Mouse (Mus musculus) limb, embryonic 13.5 days (tissue): ENCODE results near the gene Psma5. TPM values are rescaled to one million over a fixed set of nuclear protein-coding genes. Genes with fewer than 3 reads are reported as not detected.

Experiments
- ATAC-seq: fragments of 200-750 bp; cut with Nextera tagmentation; 2 replicates; pipeline ENCODE4 v1.8.0; 2017; ENCODE audit warnings: low read depth, moderate number of reproducible peaks, moderate TSS enrichment; ENCODE audit not compliant: low FRiP score
- H3K27ac ChIP-seq: fragments of 300-500 bp; sonication (generic); 2 replicates; pipeline ENCODE4 v1.5.1; 2015; ENCODE audit warnings: inconsistent platforms, mild to moderate bottlenecking, moderate library complexity
- H3K27me3 ChIP-seq: fragments of 300-500 bp; sonication (generic); 2 replicates; pipeline ENCODE4 v1.6.1; 2015; ENCODE audit warnings: mild to moderate bottlenecking, inconsistent platforms
- H3K36me3 ChIP-seq: fragments of 300-500 bp; sonication (generic); 2 replicates; pipeline ENCODE4 v1.6.1; 2015; ENCODE audit warnings: inconsistent platforms, mild to moderate bottlenecking, moderate library complexity
- H3K4me1 ChIP-seq: fragments of 300-500 bp; sonication (generic); 2 replicates; pipeline ENCODE4 v1.6.1; 2015; ENCODE audit warnings: inconsistent platforms
- H3K4me2 ChIP-seq: fragments of 300-500 bp; sonication (generic); replicated peaks from 2 replicates; pipeline ENCODE4 v1.6.1; 2015; ENCODE audit warnings: inconsistent platforms, mild to moderate bottlenecking, moderate library complexity
- H3K4me3 ChIP-seq: fragments of 300-500 bp; sonication (generic); 2 replicates; pipeline ENCODE4 v1.5.1; 2015; ENCODE audit warnings: moderate library complexity, mild to moderate bottlenecking, inconsistent platforms
- H3K9ac ChIP-seq: fragments of 300-500 bp; sonication (generic); 2 replicates; pipeline ENCODE4 v1.6.1; 2015; ENCODE audit warnings: mild to moderate bottlenecking, inconsistent platforms
- H3K9me3 ChIP-seq: fragments of 300-500 bp; sonication (generic); 2 replicates; pipeline ENCODE4 v1.6.1; 2016; ENCODE audit warnings: inconsistent platforms
- WGBS: fragments of 180-500 bp; shearing (Covaris S2); methylation state at CpG from one replicate; pipeline ENCODE4 v1.1.7; 2015; 5-methylcytosine and 5-hydroxymethylcytosine counted together
- polyA plus RNA-seq: library from polyadenylated mRNA; unstranded; fragments of >200 nt; fragmentation: Nextera tagmentation; extraction: Ambion mirVana; gene quantifications from 2 replicates; pipeline ENCODE4 v1.2.1, GENCODE M21; 2015

The Psma5 gene
- polyA plus RNA-seq, 1 experiment from 2014 or later: 318 TPM

DNA sequence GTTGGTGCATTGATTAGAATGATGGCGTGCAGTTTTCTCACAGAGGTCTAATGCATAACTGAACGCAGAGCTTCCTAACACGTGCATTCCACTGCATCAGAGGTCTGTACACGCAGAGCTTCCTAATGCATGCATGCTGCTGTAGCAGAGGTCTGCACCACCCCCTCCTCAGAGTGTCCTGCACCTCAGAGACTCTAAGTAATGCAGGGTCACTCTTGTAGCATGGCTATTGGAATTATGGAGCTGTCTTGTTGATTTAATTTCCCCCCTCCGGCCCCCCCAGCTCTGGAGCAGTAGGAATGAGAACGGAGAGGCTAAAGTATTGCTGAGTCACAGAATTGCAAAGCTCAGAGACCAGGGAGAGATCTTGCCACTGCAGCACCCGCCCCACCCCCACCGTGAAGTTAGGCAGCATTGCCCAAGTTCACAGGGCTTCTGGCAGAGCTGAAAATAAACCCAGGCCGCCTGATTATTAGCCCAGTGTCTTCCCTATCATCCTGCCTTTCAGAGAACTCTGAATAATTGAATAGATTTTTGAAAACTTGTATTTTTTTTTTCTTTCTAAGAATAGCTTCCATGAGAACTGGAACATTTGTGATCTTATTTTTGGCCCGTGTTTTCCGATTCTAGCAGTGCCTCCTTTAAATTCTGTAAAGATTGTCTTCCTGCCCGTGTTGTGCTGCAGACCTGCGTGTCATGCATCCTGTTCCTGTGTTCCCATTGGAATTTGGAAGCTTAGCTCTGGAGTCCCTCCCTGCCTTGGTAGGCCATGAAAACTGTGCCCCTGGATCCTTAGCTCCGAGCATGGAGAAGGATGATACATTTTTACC is 39.7 kb downstream of the Psma5 start:
- 17% methylated on average over 14 of the region's 14 CpGs for WGBS
- H3K4me1 ChIP-seq: peaks cover 44% of the 10 kb centered on the region
- H3K27ac ChIP-seq: peak overlapping the region; percentile 39; the same call in 1 of the 2 replicates
- no peaks in the 10 kb centered on the region for H3K27me3 ChIP-seq
- H3K9ac ChIP-seq: 0 out of 2 replicates have a peak overlapping the region, but pooled peaks have one; percentile 5
- no peak overlapping the region for H3K4me3 ChIP-seq
- peak overlapping the region; percentile 52 for H3K4me2 ChIP-seq
- ATAC-seq: peak; percentile 54; the same call in 1 of the 2 replicates
- peaks cover 2% of the 10 kb centered on the region; the same call in 1 of the 2 replicates for H3K36me3 ChIP-seq
- H3K9me3 ChIP-seq: no peaks in the 10 kb centered on the region; the same call in 1 of the 2 replicates

DNA sequence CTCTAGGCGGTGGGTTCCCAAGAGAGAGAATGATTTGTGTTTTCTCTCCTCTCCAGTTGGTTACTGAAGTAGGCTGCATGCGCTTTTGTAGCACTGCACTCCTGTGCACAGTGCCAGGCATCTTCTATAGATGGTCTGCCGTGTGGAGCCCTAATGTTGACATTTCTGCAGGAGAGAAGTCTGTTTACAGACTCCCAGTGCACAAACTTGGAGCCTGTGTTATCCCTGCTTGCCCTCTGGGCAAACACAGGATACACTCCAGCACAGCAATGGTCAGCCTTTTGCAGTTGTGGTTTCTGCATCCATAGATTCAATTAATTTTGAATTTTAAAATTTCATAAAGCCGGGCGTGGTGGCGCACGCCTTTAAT is 40.3 kb downstream of the Psma5 start:
- Histone ChIP-seq H3K27me3 (no peaks in the 10 kb centered on the region), H3K9ac (no peak overlapping the region), H3K9me3 (no peaks in the 10 kb centered on the region), H3K27ac (0 out of 2 replicates have a peak overlapping the region, but pooled peaks have one; percentile 39), H3K36me3 (peaks cover 2% of the 10 kb centered on the region; the same call in 1 of the 2 replicates), H3K4me1 (peaks cover 43% of the 10 kb centered on the region), H3K4me2 (0 out of 2 replicates have a peak overlapping the region, but pooled peaks have one; percentile 52), H3K4me3 (no peak overlapping the region)
- no peak for ATAC-seq
- WGBS: 70% methylated on average over 7 of the region's 7 CpGs

DNA sequence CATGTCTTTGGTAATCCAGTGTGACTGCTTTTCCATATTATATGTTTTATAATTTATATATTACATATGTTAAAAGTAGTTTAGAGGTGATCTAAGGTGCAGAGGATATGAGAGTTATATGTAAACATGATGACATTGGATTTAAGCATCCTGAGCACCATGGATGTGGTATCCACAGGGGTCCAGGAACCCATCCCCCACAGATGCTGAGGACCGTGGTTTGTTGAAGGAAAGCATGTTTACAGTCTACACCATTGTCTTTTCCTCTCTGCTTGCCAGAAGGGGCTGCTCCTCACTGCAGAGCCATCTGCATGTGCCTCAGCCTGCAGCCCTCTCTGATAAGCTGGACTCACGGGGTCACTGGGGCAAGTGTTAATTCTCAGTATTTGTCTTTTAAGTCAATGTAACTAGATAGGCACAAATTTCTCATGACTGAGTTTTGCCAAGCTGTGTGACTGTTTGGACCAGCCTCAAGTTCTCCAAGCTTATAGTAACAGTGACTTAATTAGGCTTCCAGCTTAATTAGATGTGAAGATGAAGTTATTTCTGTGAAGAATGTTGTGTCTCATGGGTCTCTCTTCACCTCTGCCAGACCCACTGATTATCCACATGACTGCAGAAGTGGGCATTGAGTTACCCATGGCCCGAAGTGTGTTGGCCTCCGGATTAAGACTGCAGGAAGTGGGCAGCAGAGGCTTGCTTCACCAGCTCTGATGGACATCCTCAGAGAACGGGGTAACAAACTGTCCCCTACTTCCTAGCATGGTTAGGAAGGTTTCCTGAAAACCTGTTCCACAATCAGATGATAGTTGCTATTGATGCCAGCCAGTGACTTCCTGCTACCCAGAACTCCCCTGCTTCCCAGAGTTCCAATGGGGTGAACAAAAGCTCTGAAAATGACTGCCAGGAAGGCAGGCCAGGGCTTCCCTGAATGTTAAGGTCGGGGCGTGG is 41.2 kb downstream of the Psma5 start:
- no peak overlapping the region for H3K9ac ChIP-seq
- WGBS: 66% methylated on average over 7 of the region's 7 CpGs

DNA sequence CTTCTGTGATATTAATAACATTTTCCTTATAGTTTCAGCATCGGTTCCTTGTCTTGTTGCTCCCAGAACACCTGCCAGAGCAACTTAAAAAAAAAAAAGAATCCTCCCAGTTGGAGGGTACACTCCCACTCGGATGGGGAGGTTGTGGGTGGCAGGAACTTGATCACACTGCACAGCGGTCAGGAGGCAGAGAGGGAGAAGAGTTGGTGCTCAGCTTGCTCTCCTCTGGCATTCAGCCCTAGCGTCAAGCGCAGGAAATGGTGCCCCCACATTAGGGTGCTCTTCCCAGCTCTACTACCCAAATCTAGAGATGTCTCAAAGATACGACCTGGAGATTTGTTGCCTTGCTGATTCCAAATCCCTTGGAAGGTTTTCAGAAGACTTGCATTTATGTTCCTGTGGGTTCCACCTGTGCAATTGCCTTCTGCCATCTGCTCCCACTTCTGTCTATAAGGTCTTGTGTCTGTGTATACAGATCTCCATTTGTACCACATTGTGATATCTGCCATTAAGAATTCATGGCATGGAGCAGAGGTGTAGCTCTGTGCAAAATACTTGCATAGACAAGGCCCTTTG is 43.8 kb downstream of the Psma5 start:
- Histone ChIP-seq H3K9me3 (no peaks in the 10 kb centered on the region), H3K9ac (no peak overlapping the region), H3K4me3 (no peak overlapping the region), H3K27ac (no peak overlapping the region), H3K4me2 (no peak overlapping the region), H3K36me3 (peaks cover 2% of the 10 kb centered on the region; the same call in 1 of the 2 replicates), H3K27me3 (no peaks in the 10 kb centered on the region), H3K4me1 (peaks cover 28% of the 10 kb centered on the region)
- 86% methylated on average over 6 of the region's 6 CpGs for WGBS
- ATAC-seq: no peak

More for the DNA sequence above, 41.2 kb downstream of the Psma5 start:
- Histone ChIP-seq H3K4me1 (peaks cover 43% of the 10 kb centered on the region), H3K9me3 (no peaks in the 10 kb centered on the region), H3K4me2 (no peak overlapping the region), H3K27me3 (no peaks in the 10 kb centered on the region), H3K4me3 (no peak overlapping the region), H3K36me3 (peaks cover 2% of the 10 kb centered on the region; the same call in 1 of the 2 replicates), H3K27ac (no peak overlapping the region)
- no peak for ATAC-seq

DNA sequence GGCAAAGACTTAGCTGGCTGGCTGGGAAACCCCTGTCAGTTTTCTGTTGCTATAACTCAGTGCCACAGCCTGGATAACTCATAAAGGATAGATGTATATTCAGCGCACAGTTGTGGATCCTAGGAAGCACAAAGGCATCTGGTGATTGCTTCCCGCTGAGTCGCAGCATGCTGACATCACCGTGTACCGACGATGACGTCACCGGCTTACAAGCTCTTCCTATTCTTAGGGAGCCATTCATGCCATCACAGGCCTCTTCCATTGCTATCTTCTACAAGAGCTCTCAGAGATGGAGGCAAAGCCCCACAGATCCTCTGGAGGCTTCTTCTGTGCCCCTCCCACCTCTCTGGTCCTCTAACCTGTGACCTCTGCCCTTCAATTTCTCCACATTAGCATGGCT is 47.0 kb downstream of the Psma5 start:
- Histone ChIP-seq H3K4me1 (peaks cover 16% of the 10 kb centered on the region), H3K27ac (no peak overlapping the region), H3K27me3 (no peaks in the 10 kb centered on the region), H3K9ac (no peak overlapping the region), H3K36me3 (no peaks in the 10 kb centered on the region; the same call in 1 of the 2 replicates), H3K4me3 (no peak overlapping the region), H3K9me3 (no peaks in the 10 kb centered on the region), H3K4me2 (no peak overlapping the region)
- no peak for ATAC-seq
- 92% methylated on average over 8 of the region's 8 CpGs for WGBS

DNA sequence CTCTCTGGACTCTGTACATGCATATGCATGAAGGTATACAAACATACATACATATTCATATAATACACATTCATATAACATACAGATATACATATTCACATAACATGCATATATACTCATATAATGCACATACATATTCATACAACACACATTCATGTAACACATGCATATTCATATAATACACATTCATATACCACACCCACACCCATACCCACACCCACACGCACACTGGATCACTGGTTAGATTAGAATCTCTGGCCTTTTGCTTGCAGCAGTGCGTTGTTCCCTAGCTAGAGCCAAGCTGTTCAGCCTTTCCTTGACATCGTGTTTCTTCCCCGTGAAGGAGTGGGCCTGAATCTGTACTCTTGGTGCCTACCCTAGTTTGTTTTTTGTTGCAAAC is 48.0 kb downstream of the Psma5 start:
- Histone ChIP-seq H3K27me3 (no peaks in the 10 kb centered on the region), H3K4me3 (no peak overlapping the region)
- ATAC-seq: no peak

DNA sequence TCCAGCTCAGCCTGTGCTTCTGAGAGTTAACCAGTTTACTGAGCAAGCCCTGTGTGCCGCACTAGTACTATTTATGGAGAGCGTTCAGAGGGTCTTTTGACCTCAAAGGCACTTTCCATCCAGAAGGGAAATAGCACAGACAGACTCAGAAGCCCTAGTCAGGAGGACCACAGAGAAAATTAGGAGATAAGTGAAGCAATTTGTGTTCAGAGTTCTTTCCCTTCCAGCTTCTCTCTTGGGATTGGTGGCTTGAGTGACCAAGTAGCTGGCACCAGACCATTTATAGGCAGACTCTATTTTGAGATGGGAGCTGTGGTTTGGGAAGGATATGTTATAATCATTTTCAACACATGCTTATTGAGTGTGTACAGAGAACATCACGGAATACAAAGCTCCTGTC is 49.7 kb downstream of the Psma5 start:
- no peaks in the 10 kb centered on the region for H3K9me3 ChIP-seq
- no peak overlapping the region for H3K9ac ChIP-seq
- H3K4me3 ChIP-seq: no peak overlapping the region
- ATAC-seq: 0 out of 2 replicates have a peak, but pooled peaks have one; percentile 36
- H3K27me3 ChIP-seq: no peaks in the 10 kb centered on the region
- H3K27ac ChIP-seq: peak overlapping the region; percentile 53; the same call in 1 of the 2 replicates
- H3K36me3 ChIP-seq: peaks cover 6% of the 10 kb centered on the region
- peaks cover 16% of the 10 kb centered on the region for H3K4me1 ChIP-seq
- no peak overlapping the region for H3K4me2 ChIP-seq
- 44% methylated on average over 3 of the region's 3 CpGs for WGBS

More for the DNA sequence above, 48.0 kb downstream of the Psma5 start:
- WGBS: 88% methylated on average over 4 of the region's 4 CpGs
- no peak overlapping the region for H3K27ac ChIP-seq
- peaks cover 16% of the 10 kb centered on the region for H3K4me1 ChIP-seq
- H3K9ac ChIP-seq: no peak overlapping the region
- H3K9me3 ChIP-seq: no peaks in the 10 kb centered on the region
- H3K36me3 ChIP-seq: no peaks in the 10 kb centered on the region; the same call in 1 of the 2 replicates
- no peak overlapping the region for H3K4me2 ChIP-seq

DNA sequence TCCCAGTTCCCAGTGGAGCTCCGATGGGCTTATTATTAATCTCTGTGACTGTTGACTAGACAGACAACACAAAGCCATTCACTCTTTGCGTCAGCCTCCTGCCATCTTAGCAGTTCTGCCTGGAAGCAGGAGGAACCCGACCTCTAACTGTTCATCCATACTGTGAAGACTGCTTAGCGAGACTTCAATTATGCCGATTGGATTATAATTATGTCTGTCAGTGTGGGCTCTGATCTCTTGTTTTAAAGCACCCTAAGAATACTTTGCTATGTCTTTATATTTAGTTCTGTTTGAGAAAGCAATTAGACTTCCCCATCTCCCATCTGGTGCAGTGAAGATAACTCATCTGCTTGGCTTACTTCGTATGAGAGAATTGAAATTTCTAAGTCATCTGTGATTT is 50.8 kb downstream of the Psma5 start:
- Histone ChIP-seq H3K9me3 (no peaks in the 10 kb centered on the region), H3K27me3 (no peaks in the 10 kb centered on the region), H3K4me1 (peaks cover 16% of the 10 kb centered on the region), H3K4me2 (no peak overlapping the region), H3K9ac (no peak overlapping the region), H3K36me3 (peaks cover 10% of the 10 kb centered on the region), H3K4me3 (no peak overlapping the region), H3K27ac (no peak overlapping the region)
- ATAC-seq: no peak
- WGBS: 78% methylated on average over 6 of the region's 6 CpGs

DNA sequence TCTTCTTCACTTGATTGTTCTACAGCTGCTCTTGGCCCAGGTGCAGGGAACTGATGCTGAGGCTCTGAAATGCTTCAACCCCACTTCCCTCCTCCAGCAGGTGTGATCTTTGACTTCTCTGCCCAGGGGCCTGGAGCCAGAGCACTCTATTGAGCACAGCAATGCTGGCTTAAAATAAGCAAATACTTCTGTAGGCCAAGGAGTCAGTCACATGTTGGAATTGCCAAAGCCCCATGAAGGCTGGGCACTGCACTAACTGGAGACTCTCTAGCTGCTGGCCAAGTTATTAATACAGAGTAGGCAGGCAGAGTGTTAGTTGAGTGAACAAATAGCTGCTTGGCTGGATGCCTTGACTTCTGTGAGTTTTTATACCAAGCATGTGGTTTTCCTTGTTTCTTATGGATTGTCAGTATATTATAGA is 54.2 kb downstream of the Psma5 start:
- peaks cover 6% of the 10 kb centered on the region; the same call in 1 of the 2 replicates for H3K4me1 ChIP-seq
- H3K36me3 ChIP-seq: peaks cover 10% of the 10 kb centered on the region
- no peak overlapping the region for H3K9ac ChIP-seq
- H3K4me2 ChIP-seq: no peak overlapping the region
- H3K27me3 ChIP-seq: no peaks in the 10 kb centered on the region
- no peaks in the 10 kb centered on the region for H3K9me3 ChIP-seq
- no peak overlapping the region for H3K4me3 ChIP-seq
- ATAC-seq: peak; percentile 48
- no peak overlapping the region for H3K27ac ChIP-seq

DNA sequence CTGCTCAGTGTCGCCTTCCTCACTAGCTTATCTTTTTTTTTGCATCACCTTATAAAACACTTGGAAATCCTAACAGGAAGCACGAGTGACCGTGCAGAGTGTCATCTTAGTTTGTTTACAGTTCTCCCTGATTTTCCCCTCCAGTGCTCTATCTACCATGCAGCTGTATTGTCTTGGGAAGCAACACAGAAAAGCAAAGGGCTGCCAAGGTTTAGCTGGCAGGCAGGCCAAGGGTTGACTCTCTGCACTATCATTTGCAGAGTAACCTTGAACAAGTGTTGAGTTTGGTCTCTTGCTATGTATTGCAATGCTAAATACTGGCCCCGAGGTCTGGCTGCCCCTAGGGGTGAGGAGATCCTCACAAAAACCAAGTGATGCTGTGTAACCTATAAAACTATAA is 55.0 kb downstream of the Psma5 start:
- no peak overlapping the region for H3K9ac ChIP-seq
- WGBS: 88% methylated on average over 4 of the region's 4 CpGs
- H3K4me3 ChIP-seq: no peak overlapping the region
- H3K36me3 ChIP-seq: peaks cover 10% of the 10 kb centered on the region
- no peaks in the 10 kb centered on the region for H3K4me1 ChIP-seq
- H3K27ac ChIP-seq: no peak overlapping the region
- ATAC-seq: no peak
- no peaks in the 10 kb centered on the region for H3K9me3 ChIP-seq
- no peaks in the 10 kb centered on the region for H3K27me3 ChIP-seq
- no peak overlapping the region for H3K4me2 ChIP-seq

DNA sequence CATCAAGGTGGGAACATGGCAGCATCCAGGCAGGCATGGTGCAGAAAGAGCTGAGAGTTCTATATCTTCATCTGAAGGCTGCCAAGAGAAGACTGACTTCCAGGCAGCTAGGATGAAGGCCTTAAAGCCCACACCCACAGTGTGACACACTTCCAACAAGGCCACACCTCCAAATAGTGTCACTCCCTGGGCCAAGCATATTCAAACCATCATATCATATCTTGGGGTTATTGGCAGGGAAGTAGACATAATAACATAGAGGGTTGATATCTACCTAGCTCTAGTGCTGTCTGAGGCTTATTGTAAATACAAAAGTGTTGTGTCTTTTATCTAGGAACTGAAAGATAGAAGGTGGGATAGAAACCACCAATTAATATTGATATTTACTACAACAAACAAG is 55.7 kb downstream of the Psma5 start:
- Histone ChIP-seq H3K4me2 (no peak overlapping the region), H3K27me3 (no peaks in the 10 kb centered on the region), H3K4me1 (no peaks in the 10 kb centered on the region), H3K27ac (no peak overlapping the region), H3K4me3 (no peak overlapping the region), H3K36me3 (peaks cover 10% of the 10 kb centered on the region), H3K9ac (no peak overlapping the region), H3K9me3 (no peaks in the 10 kb centered on the region)
- no peak for ATAC-seq
